Mouse (Mus musculus) hindbrain, embryonic 15.5 days (tissue): ENCODE measurements around the gene Stoml2. TPM values are rescaled to one million over a fixed set of nuclear protein-coding genes. Genes with fewer than 3 reads are reported as not detected.
A peak's percentile ranks its signal among the peaks of the same experiment; 100 is the strongest.
"Not testable (repeated sequence)": the region's sequence is repeated elsewhere in the genome, so short reads cannot be mapped to it uniquely, and the experiment has no call there.

Source experiments
- ATAC-seq: fragments of 200-750 bp; cut with Nextera tagmentation; 2 replicates; pipeline ENCODE4 v1.8.0; 2017; ENCODE audit warnings: low read depth, moderate number of reproducible peaks, moderate TSS enrichment; ENCODE audit not compliant: low FRiP score
- H3K27ac ChIP-seq: fragments of 300-500 bp; sonication (generic); replicated peaks from 2 replicates; pipeline ENCODE4 v1.5.1; 2015; ENCODE audit warnings: mild to moderate bottlenecking, inconsistent platforms
- H3K27me3 ChIP-seq: fragments of 300-500 bp; sonication (generic); 2 replicates; pipeline ENCODE4 v1.6.1; 2015; ENCODE audit warnings: control low read depth, inconsistent platforms
- H3K36me3 ChIP-seq: fragments of 300-500 bp; sonication (generic); 2 replicates; pipeline ENCODE4 v1.6.1; 2015; ENCODE audit warnings: control low read depth, inconsistent platforms
- H3K4me1 ChIP-seq: fragments of 300-500 bp; sonication (generic); replicated peaks from 2 replicates; pipeline ENCODE4 v1.6.1; 2015; ENCODE audit warnings: control low read depth, inconsistent platforms
- H3K4me2 ChIP-seq: fragments of 300-500 bp; sonication (generic); 2 replicates; pipeline ENCODE4 v1.6.1; 2015; ENCODE audit warnings: moderate library complexity, mild to moderate bottlenecking, inconsistent platforms
- H3K4me3 ChIP-seq: fragments of 300-500 bp; sonication (generic); 2 replicates; pipeline ENCODE4 v1.5.1; 2015; ENCODE audit warnings: mild to moderate bottlenecking, inconsistent platforms
- H3K9ac ChIP-seq: fragments of 300-500 bp; sonication (generic); 2 replicates; pipeline ENCODE4 v1.6.1; 2015; ENCODE audit warnings: inconsistent platforms
- H3K9me3 ChIP-seq: fragments of 300-500 bp; sonication (generic); 2 replicates; pipeline ENCODE4 v1.6.1; 2016; ENCODE audit warnings: control low read depth, inconsistent platforms
- WGBS: fragments of 180-500 bp; shearing (Covaris S2); methylation state at CpG from one replicate; pipeline ENCODE4 v1.1.7; 2015; 5-methylcytosine and 5-hydroxymethylcytosine counted together
- polyA plus RNA-seq: library from polyadenylated mRNA; unstranded; fragments of >200 nt; fragmentation: Nextera tagmentation; extraction: Ambion mirVana; gene quantifications from 2 replicates; pipeline ENCODE4 v1.2.1, GENCODE M21; 2015

Gene Stoml2
- polyA plus RNA-seq, 1 experiment from 2014 or later: 227 TPM

DNA sequence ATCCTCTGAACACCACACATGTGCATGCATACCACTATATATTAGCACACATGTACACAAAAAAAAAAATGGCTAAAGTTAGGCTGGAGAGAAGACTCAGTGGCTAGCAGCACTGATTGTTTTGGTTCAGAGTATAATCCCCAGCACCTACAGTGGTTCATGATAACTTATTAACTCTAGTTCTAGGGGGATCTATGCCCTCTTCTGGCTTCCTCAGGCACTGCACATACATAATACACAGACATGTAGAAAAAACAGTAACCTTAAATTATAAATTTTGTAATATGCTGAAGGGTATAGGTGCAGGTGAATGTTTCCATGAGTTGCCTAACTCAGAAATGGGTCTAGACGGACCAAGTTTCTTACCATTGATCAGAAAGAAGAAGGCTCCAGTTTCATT, 43.2 kb downstream of the Stoml2 start:
- no peak overlapping the region for H3K27ac ChIP-seq
- peaks cover 97% of the 10 kb centered on the region for H3K36me3 ChIP-seq
- H3K9me3 ChIP-seq: no peaks in the 10 kb centered on the region
- 83% methylated on average over 1 of the region's 1 CpGs for WGBS
- H3K4me3 ChIP-seq: no peak overlapping the region
- no peaks in the 10 kb centered on the region for H3K27me3 ChIP-seq
- no peak overlapping the region for H3K4me2 ChIP-seq
- no peak for ATAC-seq
- no peaks in the 10 kb centered on the region for H3K4me1 ChIP-seq
- H3K9ac ChIP-seq: no peak overlapping the region

DNA sequence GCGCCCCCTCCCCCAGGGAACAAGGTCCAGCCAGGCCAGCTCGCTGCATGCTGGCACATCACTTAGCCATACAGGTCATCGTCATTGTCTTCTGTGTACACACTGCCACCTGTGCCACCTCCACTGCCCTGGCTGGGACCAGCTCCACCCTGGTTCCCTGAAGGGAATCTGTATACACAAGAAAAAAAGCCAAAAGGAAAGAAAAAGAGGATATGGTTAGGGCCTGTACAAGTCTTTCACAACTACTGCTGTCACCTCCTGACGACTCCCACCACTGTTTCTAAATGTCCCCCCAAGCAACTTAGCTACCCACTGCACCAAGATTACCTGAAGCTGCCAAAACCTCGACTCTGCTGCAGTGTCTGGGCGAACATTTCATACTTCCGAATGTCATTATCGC, 51.0 kb downstream of the Stoml2 start:
- not testable (repeated sequence) for H3K4me3 ChIP-seq, H3K4me2 ChIP-seq, H3K9ac ChIP-seq, H3K27ac ChIP-seq, H3K4me1 ChIP-seq, H3K27me3 ChIP-seq, H3K9me3 ChIP-seq
- 94% methylated on average over 8 of the region's 8 CpGs for WGBS
- peaks cover 72% of the 10 kb centered on the region for H3K36me3 ChIP-seq
- 0 out of 2 replicates have a peak, but pooled peaks have one; percentile 3 for ATAC-seq

DNA sequence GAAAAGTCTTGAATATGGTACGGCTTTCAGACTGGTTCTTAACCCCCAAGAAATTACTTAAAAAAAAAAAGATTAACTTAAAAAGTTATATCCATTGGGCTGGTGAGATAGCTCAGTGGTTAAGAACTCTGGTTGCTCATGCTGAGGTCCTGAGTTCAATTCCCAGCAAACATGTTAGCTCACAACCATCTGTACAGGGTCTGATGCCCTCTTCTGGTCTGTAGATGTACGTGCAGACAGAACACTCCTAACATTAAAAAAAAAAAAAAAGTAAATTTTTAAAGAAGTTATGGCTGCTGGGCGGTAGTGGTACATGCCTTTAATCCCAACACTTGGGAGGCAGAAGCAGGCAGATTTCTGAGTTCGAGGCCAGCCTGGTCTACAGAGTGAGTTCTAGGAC, 53.4 kb downstream of the Stoml2 start:
- Histone ChIP-seq H3K9me3 (no peaks in the 10 kb centered on the region), H3K27me3 (no peaks in the 10 kb centered on the region), H3K4me2 (no peak overlapping the region), H3K4me3 (no peak overlapping the region), H3K27ac (no peak overlapping the region), H3K4me1 (no peaks in the 10 kb centered on the region), H3K36me3 (peaks cover 51% of the 10 kb centered on the region), H3K9ac (no peak overlapping the region)
- ATAC-seq: no peak
- 94% methylated on average over 4 of the region's 4 CpGs for WGBS

Other genes with a start within 250 kb of the Stoml2 start
- 0.05 and 0.06 TPM in 2 replicates for gene Fam205a1, start 177.8 kb downstream of the Stoml2 start, polyA plus RNA-seq
- 0.64 and 0.69 TPM in 2 replicates for gene Gm12394, start 174.9 kb downstream of the Stoml2 start, polyA plus RNA-seq
- gene Fam205c, start 157.5 kb downstream of the Stoml2 start, polyA plus RNA-seq: 1.6 and 1.8 TPM in 2 replicates
- 39.3 and 39.7 TPM in 2 replicates for gene Phf24, start 115.0 kb downstream of the Stoml2 start, polyA plus RNA-seq
- gene Dnajb5, start 81.9 kb downstream of the Stoml2 start, polyA plus RNA-seq: 36.7 and 46.3 TPM in 2 replicates
- gene 1700022I11Rik, start 62.1 kb downstream of the Stoml2 start, polyA plus RNA-seq: 0.41 and 0.68 TPM in 2 replicates
- 469 and 479 TPM in 2 replicates for gene Vcp, start 31.2 kb downstream of the Stoml2 start, polyA plus RNA-seq
- 21.1 and 25.4 TPM in 2 replicates for gene Fancg, start 21.2 kb downstream of the Stoml2 start, polyA plus RNA-seq
- gene Pigo, start 5.9 kb downstream of the Stoml2 start, polyA plus RNA-seq: 28.9 and 29.6 TPM in 2 replicates
- 37.5 and 38.9 TPM in 2 replicates for gene Fam214b, start 14.5 kb upstream of the Stoml2 start, polyA plus RNA-seq
- gene Unc13b, start 27.2 kb upstream of the Stoml2 start, polyA plus RNA-seq: 16.1 and 19.2 TPM in 2 replicates
- 0.74 and 0.77 TPM in 2 replicates for gene Atp8b5, start 235.4 kb upstream of the Stoml2 start, polyA plus RNA-seq